Mouse (Mus musculus): ENCODE measurements around the gene Gm9758.
"Not testable (repeated sequence)": the region's sequence is repeated elsewhere in the genome, so short reads cannot be mapped to it uniquely, and the experiment has no call there.

- not testable (repeated sequence) for TF ChIP-seq CTCF, EP300 (IDR thresholded peaks at IDR 0.05)
These were observed 49.1 kb upstream of the Gm9758 start for GRCm38 (mm10) chr5:14963821-14964220.
